Mouse (Mus musculus) testis, adult 2 months (tissue): Measurements from ENCODE around the gene Rad23a.

Source experiments
- CTCF ChIP-seq: fragments of 200-500 bp; IDR thresholded peaks from 2 replicates; pipeline ENCODE4 v1.5.1; 2012; ENCODE audit warnings: low read depth, mild to moderate bottlenecking, inconsistent platforms, low read length, moderate library complexity; ENCODE audit not compliant: control insufficient read depth, insufficient read depth, insufficient replicate concordance
- POLR2A ChIP-seq: fragments of 200-500 bp; IDR thresholded peaks from 2 replicates; pipeline ENCODE4 v1.6.1; 2012; ENCODE audit warnings: low read depth, mild to moderate bottlenecking, inconsistent platforms, low read length, moderate library complexity; ENCODE audit not compliant: control insufficient read depth

- no peak for TF ChIP-seq POLR2A
- no peak for TF ChIP-seq CTCF
Measured at GRCm38 (mm10) chr8:84787523-84788302, 52.8 kb downstream of the Rad23a start.
